Mouse (Mus musculus): Measurements from ENCODE around the gene Rhobtb3.
"Not testable (repeated sequence)": the region's sequence is repeated elsewhere in the genome, so short reads cannot be mapped to it uniquely, and the experiment has no call there.

The Rhobtb3 gene

DNA sequence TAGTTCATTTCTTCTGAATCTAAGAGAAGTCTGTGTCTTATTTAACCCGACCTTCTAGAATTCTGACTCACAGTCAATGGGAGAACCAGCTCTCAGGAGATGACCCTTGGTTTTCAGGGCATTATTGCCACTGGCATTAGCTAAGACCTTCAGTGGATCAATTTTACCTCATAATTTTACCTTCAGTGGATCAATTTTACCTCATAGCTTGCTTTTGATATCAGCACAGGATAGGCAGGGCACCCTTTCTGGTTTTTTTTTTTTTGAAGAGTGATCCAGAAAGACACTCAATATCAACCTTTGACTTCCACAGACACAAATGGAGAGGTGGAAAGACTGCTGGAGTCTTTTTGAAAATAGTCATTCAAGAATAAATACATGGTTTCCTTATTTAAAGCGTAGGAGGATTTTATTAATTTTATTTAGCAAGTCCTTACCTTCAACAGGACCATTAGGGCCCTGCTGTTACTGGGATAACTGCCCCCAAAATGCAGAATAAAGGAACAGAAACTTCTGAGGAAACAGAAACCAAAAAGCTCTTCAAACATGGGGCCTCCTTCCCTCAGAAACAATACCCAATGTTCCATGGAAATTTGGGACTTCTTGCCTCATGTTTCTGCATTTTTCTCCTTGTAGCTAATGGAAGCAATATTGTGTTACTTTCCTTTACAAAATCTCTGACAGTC, 98.7 kb downstream of the Rhobtb3 start:
- no peak for DNase-seq

DNA sequence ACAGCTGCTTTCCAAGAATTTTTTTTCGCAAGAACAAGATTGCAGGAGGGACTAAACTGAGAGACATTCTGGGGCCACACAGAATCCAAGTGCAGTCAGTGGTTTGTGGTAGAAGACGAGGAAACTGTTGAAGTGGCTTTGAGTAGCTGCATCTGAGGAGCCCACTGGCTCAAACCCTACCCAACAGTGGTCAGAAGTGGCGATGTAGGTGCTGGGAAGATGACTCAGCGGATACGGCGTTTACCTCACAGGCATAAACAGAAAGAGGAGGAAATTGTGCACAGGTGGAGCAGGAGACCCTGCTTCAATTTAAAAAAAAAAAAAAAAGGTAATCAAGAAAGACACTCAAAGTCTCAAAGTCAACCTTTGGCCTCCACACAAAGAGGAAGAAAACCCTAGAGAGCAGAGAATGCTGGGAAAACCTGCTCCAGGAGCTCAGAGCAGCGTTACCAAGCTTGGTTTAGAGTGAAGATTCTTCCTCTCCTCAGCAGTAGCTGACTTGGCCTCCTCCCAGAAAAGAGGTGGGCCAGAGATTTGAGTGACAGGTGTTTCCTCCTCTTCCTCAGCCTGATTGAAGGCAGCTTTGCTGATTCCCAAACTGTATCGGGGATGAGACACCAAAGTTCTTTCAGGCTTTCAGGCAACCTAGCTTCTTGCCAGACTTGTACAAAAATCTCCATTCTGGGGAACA, 99.6 kb downstream of the Rhobtb3 start:
- peak in 1 of 2 experiments; percentile 12 for DNase-seq

DNA sequence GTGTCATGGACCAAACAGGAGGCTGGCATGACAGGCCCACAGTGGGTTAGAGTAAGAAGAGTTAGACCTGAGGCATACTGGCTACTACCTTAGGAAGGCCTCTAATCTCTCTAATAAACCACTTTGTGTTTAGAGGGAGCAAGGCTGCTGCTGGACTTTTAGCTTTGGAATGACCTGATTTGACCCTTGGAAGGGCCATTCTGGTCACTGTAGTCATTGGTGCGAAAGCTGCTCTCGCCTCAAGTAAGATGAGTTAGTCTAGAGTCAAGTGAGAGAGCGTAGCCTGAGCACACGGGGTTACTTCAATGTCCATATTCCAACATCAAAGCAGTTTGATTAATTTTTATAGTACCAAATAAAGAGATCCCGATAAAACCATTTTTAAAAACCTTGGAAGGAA, 100.4 kb downstream of the Rhobtb3 start:
- no peak for DNase-seq

DNA sequence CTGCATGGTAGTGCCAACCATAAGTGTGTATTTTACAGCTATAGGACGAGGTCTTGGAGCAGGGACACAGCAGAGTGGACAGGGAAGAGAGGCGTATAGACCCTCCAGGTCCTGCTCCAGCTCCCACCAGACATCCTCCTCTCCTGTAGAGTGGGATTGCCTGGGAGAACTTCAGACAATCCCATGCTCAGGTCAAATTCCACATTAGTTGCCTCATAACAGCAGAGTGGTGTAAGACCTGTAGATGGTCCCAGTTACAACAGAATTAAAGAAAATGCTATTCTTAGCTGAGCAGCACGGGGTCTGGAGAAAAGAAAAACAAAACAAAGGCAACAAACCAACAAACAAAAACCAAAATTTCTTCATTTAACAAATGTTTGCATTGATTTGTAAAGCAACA, 101.8 kb downstream of the Rhobtb3 start:
- no peak for DNase-seq

DNA sequence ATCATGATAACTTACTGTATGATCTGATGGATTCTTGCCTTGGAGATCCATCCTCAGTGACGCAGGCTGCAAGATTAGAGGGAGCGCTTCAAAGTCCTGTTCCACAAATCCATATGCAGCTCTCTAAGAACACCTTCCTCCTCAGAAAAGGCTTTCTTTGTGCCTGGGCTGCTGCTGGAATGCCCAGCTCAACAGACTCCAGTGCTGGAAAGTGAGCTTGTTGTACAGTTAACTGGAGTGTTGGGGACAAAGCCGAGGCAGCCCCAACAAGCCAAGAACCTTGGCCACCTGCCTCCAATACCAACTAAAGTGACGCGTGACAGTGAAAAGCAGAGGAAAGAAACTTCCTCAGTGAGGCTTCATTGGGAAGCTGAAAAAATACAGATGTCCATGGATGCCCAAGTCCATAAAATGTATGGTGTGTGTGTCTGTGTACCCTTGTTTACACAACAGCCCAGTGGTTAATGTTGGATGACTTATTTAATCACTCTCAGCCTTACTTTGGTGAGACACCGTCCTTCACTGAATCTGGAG, 102.9 kb downstream of the Rhobtb3 start:
- no peak for DNase-seq

DNA sequence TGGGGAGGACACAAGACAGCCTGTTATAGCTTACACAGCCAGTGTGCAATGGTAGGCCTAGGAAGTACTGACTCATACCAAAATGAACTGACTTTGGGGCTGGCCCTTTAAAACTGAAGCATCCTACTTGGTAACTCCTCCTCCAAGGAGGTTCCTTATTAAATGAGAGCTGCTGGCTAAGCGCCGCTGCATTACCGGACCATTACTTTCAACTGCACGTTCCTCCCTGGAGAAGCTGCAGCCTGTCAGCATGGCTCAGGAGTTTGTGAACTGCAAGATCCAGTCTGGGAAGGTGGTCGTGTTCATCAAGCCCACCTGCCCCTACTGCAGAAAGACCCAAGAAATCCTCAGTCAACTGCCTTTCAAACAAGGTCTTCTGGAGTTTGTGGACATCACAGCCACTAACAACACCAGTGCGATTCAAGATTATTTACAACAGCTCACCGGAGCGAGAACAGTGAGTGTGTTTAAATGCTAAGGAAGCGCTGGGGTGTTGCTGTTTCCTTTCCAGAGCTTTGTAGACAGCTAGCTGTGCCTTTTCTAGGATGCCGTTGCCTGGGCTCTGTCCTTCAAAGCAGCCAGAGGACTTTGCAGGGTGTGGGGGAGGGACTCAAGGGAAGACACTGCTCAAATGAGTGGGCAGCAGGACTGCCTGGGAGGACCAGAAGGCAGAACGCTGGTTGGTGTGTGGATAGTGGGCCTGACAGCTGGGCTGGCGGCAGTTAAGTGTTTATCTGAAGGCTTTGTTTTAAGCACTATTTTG, 103.8 kb downstream of the Rhobtb3 start, which contains the start of gene Glrx:
Glrx (plus strand) TSS at position 150 of the 763 bp plus-strand sequence.
- peak; percentile 85 to 87 for DNase-seq

DNA sequence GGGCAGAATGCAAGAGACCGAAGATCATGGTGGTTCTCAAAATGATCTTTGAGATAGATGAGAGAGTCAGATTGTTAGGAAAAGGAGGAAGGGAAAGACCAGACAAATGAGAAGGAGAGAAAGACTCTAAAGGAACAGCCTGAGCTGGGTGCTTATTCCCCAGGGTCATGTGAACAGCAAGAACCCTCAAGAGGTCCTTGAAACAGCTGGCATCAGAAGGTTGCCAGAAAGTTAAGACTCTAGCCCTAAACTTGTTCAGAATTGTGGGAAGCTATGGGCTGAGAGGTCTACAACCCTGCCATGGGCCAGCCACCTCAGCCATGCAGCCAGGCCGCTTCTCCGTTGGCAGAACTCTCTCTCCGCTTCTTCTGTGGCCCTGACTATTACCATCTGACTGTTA, 105.2 kb downstream of the Rhobtb3 start:
- DNase-seq = no peak

DNA sequence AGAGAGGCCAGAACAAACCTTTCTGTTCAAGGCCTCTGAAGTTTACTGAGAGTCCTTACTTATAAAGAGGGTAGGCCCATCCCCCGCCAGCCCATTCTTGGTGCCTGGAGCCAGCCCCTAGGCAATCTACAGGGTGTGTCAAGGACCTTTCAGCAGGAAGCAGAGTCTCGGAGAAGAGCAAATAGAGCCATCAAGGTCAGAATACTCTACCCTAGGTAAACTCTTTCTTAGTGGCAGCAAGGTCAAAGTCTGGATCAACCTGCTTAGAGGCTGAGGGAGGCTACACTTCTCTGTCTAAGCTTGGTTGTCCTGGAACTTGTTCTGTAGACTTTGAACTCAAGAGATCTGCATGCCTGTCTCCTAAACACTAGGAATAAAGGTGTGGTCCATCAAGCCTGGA, 108.3 kb downstream of the Rhobtb3 start:
- DNase-seq = no peak

DNA sequence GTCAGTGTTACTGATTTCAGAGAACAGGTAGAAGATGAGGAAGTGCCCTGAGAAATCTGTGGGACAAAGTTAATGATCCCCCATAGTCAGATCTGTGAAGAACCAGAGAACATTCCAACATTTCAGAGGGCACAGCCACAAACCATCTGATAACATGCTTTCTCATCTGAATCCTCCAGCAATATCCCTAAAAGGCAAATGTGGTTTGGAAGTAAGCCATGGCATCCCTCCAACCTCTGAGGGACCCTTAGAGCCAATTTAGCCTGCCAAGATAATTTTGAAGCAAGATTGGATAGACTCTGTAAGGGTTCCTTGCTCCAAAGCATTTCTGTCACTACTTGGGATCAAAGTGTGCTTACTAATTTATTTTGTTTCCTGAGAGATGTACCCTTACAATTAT, 110.2 kb downstream of the Rhobtb3 start:
- DNase-seq = peak in 1 of 2 experiments; percentile 65

DNA sequence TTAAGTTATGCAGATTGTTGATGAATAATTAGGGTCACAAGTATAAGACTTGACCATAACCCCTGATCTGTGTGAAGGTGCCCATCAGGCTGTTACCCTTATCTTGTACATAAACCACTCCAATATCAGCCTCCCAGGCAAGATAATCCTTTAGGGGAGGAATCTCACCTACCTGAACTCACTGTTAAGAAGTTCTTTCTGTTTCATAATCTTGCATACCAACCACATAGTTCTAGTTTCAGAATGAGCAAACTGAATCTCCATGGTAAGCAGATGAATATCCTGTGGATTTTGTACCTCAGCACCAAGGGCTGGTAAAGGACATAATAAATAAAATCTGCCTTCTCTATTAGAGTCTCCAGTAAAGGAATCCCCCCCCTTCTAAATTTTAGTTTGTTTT, 111.0 kb downstream of the Rhobtb3 start:
- DNase-seq = no peak

DNA sequence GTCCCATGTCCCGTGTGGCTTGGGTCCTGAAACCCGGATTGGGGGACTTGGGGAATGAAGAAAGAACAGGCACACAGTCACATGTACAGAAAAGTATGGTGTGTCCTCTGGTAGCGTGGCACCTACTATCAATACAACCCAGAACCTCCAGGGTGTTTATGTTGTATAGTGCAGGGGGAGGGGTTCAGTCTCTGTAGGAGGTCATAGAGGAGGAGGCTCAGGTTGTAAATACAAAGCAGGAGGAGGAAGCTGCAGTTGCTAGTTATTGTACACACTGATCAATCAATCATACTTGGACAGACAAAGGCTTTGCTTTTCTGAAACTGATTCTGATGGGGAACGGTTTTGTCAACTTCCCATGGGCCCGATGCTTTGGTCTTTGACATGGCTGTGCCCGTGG, 112.0 kb downstream of the Rhobtb3 start:
- no peak for DNase-seq

DNA sequence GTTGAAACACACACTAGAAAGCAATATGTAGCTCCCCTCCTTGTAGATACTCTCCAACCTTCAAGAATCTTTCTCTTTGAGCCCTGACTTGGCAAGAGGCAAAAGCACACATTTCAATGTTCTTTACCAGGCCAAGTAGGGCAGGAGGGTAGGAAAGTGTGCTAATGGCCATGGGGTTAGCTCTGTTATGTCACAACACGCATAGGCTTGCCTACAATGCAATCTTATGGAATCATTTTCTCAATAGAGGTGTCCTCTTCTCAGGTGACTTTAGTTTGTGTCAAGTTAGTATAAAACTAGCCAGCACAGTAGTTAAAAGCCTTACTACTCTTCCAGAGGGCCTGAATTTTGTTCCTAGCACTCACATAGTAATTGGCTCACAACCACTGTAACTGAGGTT, 113.0 kb downstream of the Rhobtb3 start:
- DNase-seq = no peak

DNA sequence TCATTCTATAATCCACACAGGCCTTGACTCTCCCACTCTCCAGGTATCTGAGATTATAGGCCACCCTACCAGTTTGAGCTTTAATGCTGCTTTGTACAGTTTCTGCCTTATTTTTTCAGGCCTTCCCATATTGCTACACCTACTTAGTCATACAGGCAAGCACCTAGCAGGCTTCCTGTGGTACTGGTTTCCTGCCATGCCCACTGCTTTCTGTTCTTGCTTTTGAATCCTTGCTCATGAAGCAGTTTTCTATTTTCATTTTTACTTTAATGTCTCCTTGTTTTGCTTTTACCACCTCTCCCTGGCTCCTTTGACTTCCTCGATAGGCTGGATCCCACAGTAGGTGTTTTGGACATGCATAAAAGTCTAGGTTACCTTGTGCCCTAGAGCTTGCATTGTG, 118.3 kb downstream of the Rhobtb3 start:
- no peak for DNase-seq

DNA sequence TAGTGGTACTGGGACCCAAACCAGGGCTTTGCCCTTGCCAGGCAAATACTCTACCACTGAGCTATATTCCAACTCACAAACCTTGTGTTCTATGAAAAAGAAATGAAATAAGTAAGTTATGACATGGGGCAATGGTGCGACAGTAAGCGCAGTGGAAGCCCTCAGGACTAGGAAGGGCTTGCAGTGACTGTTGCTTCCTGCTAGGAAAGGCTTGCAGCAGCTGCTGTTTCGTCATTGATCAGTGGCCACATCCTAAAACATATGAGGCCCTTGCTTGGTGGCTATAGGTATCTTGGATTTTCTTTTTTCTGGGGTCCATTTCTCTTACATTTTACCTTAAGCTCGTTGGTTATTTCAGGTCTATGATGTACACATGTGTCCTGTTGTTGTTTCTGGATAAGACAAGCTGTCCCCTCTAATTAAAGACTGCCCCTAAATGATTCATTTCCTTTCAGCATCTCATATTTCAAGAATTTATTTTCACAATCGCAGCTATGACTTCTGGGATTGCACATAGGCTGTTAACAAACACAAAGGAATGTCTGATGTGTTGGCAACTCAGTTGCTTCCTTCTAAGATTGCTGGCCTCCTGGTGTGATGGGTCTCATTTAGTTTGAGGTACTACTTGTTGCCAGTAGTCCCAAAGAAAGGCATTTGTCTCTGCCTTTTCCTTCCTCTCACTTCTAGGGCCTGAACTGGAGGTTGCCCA, 119.0 kb downstream of the Rhobtb3 start:
- no peak for DNase-seq

DNA sequence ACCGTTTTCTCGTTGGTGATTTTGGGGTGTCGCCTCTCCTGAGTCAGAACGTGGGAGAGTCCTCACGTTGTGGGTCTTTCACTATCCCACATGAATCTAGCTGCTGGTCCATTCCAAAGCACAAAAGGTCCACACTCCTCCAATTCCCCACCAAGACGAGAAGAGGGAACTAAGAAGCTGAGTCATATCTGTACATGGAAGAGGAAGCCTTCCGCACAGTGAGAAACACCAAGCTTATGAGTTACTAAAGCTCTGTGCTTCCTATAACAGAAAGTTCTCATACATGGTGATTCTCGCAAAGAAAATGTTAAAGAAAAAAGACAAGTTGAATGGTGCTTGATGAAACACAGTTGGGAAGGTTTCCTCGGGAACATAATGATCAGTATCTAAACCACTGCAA, 120.5 kb downstream of the Rhobtb3 start:
- no peak for DNase-seq

DNA sequence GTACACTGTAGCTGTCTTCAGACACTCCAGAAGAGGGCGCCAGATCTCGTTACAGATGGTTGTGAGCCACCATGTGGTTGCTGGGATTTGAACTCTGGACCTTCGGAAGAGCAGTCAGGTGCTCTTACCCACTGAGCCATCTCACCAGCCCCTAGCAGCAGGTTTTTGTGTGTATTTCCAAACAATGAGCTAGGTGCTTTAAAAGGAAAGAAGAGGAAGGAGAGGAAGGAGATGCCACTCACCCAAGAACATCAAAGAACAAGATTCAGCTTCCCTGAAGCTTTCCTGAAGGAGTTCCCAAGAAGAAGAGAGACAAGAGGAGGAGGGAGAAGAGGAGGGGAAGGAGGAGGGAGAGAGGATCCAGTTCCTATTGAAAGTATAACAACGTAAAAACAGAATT, 121.4 kb downstream of the Rhobtb3 start:
- DNase-seq = not testable (repeated sequence)

DNA sequence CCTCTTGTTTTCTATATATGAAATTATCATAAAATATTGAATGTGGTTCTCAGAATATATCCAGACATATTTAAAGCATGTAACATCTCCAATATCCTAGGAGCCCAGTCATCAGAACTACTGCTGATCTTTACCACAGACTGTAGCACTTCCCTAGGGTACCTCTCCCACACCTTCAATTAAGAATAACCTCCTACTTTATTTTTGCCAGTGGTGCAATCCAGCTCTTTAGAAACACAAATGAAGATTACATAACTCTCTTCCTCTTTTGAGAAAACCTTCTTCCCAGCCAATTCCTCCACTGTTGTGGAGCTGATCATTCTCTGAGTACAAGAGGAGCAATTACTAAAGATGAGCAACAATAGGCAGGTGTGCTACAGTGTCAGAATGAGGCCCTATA, 123.8 kb downstream of the Rhobtb3 start:
- no peak for DNase-seq
